Mouse (Mus musculus): ENCODE measurements around the gene Cux2.
A peak's percentile ranks its signal among the peaks of the same experiment; 100 is the strongest.

The Cux2 gene

DNA sequence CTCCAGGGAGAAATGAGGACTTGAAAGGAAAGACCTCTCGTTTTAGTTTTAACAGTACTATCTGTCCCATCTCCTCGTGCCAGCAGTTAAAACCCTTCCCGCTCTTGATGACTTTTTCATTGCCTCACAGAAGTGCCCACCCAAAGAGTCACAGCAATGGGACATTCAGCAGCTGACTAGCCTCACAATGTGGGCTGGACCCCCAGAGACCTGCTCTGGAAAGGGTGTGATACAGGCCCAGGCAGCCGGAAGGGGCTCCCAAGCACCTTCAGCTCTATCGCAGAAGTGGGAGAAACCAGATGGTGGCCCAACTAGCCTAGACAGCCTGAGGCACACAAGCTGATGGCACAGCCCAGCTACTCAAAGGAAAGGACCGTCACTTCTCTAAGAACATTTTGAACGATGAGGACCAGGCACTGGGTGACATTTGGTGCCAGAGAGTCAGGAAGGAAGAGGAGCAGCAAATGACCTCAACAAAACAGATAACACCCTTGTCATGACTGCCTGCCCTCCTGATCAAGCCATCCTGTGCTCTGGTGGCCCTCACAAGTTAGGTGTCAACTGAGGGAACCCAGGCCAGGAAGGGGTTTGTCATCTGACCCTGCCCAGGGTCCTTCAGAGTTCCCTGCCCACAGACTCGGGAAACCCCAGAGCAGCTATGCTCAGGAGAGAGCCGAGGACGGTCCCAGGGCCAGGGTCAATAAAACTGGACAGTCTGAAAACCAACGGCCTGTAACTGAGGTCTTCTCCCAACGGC lies 214.7 kb downstream of the Cux2 start:
- DNase-seq: peak; percentile 55 to 65

GRCm38 (mm10) chr5:121834241-121834606 lies 215.7 kb downstream of the Cux2 start:
- no peak for DNase-seq

GRCm38 (mm10) chr5:121833572-121834240 lies 216.2 kb downstream of the Cux2 start:
- peak; percentile 87 to 90 for DNase-seq

GRCm38 (mm10) chr5:121833159-121833558 lies 216.7 kb downstream of the Cux2 start:
- DNase-seq: no peak

GRCm38 (mm10) chr5:121832376-121833155 lies 217.3 kb downstream of the Cux2 start:
- no peak for DNase-seq

- DNase-seq: no peak
These were observed 218.8 kb downstream of the Cux2 start for GRCm38 (mm10) chr5:121831002-121831601.

- DNase-seq: no peak
These were observed 221.1 kb downstream of the Cux2 start for GRCm38 (mm10) chr5:121828491-121829432.

DNA sequence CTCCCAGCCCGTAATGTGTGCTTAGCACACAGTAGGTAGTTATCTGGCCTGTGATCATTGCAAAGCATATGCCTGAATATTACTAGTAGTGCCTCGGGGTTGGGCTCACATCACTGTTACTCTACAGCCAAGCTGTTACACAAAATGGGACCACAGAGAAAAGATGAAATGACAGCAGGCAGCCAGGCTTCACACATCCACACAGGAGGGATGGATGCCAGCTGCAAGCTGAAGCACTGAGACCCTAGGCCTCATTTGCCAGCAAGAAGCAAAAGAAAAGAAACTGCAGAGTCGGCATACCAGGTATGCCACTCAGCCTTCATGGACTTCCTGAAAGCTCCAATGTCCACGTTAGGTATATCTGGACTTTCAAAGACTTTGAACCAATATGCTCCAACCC lies 222.0 kb downstream of the Cux2 start:
- DNase-seq: no peak

DNA sequence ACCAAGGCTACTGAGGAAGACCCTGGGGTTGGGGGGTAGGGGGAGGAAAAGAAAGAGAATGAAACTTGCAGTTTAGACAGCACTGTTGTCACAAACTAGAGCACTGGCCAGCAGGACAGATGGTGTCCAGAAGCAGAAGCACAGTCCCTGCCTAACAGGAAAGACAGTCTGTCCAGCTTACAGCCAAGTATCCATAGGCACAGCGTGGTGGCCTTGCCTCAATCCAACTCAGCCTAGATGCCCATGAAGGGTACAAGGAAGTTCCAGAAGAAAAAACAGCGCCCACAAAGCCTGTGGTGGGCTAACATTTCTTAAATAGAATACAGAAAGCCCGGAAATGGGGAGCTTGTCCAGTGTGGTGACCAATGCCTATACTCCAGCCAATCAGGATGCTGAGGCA lies 224.3 kb downstream of the Cux2 start:
- DNase-seq: no peak

GRCm38 (mm10) chr5:121824121-121824520 lies 225.8 kb downstream of the Cux2 start:
- peak; percentile 47 to 71 for DNase-seq

- no peak for DNase-seq
These were observed 226.2 kb downstream of the Cux2 start for GRCm38 (mm10) chr5:121823668-121824067.

DNA sequence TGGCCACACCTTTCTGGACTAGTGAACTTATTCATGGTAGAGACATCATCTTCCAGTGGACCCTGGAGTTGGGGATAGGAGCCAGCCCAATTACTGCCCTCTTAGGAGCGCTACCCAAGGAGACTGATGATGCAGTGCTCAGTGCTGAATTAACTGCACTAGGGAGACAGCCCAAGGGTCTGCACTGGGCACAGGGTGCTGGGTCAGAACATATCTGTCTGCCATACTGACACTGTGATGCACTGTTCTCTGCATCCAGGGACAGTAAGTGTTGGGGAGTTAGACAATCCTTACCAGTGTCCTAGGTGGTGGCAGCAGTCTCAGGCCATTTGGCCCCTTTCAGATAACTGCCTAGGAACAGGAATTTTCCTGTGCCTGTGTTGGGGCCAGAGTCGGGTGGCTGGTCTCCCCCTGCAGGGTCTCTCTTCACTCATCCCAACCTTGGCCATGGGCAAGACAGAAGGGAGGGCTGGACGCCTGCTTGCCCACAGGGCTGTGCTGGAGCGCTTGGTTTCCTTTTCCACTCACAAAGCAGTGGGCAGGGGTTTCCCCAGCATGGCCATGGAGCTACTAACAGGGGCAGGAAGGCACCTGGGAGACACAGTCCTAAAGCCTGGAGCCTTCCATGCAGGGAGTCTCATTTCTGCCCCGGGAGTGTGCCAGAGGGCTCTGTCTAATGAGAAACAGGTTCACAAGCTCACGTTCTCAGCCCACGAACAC lies 227.0 kb downstream of the Cux2 start:
- peak in 1 of 2 experiments; percentile 15 for DNase-seq

- peak in 1 of 2 experiments; percentile 14 for DNase-seq
These were observed 228.3 kb downstream of the Cux2 start for GRCm38 (mm10) chr5:121821552-121821951.

GRCm38 (mm10) chr5:121821116-121821515 lies 228.8 kb downstream of the Cux2 start:
- DNase-seq: no peak

DNA sequence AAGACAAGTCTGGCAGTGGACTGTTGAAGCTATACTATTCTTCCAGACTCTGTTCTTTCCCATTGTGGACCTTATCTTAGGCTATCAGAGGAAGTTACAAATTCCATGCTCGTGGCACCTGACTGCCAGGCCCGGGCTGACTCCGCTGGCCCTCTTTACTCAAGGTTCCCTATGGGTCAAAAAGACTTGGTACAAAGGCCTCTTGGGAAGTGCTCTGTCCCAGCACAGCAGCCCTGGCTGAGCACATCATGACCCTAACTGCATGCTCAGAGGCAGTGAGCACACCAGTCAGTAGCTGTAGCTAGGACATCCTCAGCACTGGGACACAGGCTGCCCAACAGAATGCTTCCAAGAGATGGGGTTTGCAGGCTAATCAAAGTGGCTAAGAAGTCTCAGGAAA lies 229.2 kb downstream of the Cux2 start:
- DNase-seq: no peak

GRCm38 (mm10) chr5:121820161-121820560 lies 229.7 kb downstream of the Cux2 start:
- no peak for DNase-seq

DNA sequence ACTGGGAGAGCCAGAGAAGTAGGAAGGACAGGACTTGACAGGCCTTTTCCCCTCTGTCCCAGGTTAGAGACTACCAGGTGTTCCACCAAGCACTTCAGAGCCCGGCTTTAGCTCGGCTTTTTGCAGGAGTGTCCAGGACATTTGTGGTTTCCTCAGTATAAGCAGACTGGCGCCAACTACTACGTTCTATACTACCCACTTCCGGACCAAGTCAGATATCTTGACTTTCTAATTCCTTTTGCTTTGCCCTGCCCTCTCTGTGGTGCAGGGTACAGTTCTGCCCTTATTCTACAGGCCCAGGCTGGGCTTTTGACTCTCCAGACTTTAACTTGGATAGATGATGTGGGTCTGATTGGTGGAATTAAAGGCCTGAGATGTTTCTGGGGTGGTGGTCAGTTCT lies 230.3 kb downstream of the Cux2 start:
- DNase-seq: no peak

- DNase-seq: no peak
These were observed 231.0 kb downstream of the Cux2 start for GRCm38 (mm10) chr5:121818862-121819261.

DNA sequence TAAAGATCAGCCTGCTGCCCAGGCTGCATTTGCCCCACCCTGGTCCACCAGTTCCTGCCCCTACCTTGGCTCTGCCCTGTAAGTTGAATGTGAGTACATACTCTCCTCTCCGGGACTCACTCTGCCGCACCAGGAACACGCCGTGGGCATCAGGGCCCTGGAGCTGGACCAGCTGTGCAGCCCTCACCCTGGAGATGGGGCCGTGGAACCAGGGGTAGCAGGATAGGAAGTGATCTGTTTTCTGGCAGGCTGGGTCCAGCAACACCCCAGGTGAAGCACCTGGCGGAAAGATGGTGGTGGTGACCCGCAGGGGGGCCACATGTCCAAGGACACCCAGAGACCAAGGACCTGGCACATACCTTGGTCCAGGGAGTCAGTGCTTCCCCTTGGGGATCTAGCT lies 231.5 kb downstream of the Cux2 start:
- DNase-seq: no peak

DNA sequence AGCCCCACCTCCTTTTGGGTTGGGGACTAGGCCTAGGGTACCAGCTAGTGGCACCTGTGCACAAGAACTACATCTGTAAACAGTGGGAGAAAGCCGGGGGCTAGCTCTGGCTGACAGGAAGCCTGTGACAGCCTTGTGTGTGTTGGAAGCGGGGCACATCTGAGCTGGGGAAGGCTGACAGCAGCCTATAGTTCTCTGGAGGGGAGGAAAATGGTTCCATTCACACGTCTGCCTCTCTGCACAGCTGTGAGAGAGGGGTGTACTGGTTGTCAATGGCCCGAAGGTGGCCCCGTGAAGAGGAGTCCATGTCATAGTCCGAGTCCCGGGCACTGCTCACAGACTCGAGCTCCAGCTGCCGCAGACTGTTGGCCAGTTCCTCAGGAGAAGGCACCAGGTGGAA lies 232.4 kb downstream of the Cux2 start:
- DNase-seq: no peak

- DNase-seq: no peak
These were observed 233.3 kb downstream of the Cux2 start for GRCm38 (mm10) chr5:121816611-121817010.
